Mouse (Mus musculus) kidney, adult 8-10 months (tissue): Measurements from ENCODE around the gene Vgll4.

Experiments
- DNase-seq, 2 experiments: peaks; one replicate each; pipeline ENCODE4 v3.0.0; 2022

The Vgll4 gene

DNA sequence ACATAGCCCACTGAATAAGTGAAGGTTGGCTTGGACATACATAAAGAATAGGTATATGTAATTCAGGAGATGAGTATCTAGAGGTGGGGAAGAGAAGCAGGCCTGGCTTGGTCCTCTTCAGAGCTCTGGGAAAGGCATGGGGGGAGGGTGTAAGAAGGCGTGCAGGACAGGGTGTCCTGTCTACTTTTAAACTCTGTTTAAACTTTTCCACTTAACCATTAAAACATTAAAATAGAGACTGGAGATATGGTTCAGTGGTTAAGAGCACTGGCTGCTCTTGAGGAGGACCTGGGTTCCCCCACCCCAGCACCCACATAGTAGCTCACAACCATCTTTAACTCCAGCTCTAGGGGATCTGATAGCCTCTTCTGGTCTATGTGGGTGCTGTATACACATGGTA lies 3.2 kb upstream of the Vgll4 start:
- DNase-seq, result no peak

- DNase-seq, result no peak
These were observed 1.1 kb upstream of the Vgll4 start for GRCm38 (mm10) chr6:114970895-114971294.

DNA sequence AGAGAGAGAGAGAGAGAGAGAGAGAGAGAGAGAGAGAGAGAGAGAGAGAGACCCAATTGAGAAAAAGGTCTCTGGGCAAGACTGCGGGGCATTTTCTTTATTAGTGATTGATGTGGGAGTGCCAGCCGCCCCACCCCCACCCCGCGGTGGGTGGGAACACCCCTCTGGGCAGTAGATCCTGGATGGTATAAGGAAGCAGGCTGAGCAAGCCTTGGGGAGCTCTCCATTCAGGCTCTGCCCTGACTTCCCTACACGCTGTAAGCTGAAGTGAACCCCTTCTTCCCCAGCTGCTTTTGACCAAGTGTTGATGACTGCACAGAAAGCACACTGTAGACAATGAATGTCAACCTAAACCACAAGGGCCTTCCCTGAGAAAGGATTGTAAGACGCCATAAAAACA lies 592 bp upstream of the Vgll4 start:
- DNase-seq, result no peak

DNA sequence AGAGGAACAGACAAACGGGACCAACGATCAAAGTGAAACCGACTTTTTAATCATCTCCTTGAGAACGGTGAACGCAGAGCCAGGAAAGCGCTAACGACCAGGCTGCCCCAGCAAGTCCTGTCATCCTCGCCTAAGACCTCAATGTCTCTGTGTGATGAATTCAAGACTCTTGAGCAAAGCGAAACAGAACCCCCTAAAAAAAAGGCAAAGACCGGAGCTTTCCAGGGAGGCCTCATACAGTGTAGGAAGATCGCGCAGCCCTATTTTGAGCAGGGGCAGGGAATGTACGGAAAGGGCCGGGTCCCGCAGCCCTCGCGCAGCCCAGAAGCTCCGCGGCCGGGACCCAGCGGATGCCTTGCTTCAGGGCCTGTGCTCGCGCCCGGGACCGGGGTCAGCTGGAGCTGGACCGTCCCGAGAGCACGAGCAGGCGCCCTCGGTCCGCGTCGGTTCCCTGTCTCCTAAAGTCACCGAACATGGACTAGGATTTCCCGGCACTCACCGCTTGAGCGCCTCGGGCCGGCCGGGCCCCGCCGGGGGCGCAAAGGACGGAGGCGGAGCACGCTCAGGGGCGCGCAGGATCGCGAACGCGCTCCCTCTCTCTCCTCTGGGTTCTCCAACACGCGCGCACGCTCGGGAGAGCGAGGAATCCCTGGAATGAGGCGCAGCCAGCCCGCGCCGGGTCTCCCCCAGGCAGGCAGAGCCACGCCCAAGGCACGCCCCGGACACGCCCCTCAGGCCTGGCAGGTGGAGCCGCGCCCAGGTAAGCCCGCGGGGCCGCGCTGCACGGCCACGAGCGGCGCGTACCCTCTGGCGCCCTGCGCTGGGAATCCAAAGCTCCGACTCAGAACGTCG lies 1.2 kb downstream of the Vgll4 start:
- DNase-seq, result peak; percentile 95 to 96

DNA sequence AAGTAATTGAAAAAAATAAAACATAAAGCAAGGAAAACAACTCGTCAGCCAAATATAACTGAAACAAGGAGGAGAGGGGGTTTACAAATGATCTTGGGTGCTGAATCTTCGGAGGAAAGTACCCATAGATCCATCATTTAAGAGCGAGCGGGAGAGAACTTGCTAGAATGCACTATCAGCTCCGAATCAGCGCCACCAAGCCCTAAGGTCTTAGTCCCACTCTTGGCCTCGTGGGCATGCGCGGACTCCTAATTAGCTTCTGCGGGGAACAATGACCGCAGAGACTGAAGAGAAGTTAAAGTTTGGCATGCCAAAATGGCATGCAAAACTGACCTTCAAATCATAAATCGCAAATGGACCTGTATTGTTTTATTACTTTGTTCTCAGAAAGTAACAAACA lies 2.2 kb downstream of the Vgll4 start:
- no peak for DNase-seq

DNA sequence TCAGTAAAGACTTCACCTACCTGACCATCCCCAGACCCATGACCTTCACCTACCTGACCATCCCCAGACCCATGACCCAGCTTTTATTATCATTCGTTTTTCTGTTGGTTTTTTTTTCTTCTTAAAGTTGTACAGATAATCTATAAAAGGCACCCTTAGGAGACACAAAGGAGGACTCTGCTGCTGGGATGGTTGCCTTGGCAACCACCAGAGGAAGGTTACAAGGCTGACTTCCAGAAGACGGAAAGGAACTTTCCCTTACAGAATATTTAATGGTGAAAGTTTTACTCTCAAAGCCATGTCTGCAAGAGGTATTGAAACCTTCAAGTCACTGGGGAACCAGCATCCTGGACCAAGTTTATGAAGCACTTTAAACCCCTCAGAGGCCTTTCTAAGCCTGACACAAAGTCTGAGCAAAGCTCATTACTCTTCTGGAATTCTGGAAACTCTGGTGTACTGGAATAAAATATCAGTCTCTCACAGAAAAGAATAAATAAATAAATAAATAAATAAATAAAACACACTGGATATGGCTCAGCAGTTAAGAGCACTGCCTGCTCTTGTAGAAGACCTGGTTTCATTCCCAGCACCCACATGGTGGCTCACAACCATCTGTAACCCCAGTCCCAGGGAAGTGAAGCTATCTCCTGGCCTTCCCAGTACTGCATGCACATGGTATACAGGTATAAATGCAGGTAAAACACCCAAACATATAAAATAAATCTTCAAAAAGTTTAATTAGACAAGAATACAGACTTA lies 3.2 kb downstream of the Vgll4 start:
- DNase-seq, result no peak

GRCm38 (mm10) chr6:114965802-114966201 lies 4.0 kb downstream of the Vgll4 start:
- DNase-seq, result no peak

GRCm38 (mm10) chr6:114965396-114965795 lies 4.4 kb downstream of the Vgll4 start:
- no peak for DNase-seq

GRCm38 (mm10) chr6:114964235-114964634 lies 5.6 kb downstream of the Vgll4 start:
- DNase-seq, result peak in 1 of 2 experiments; percentile 39

DNA sequence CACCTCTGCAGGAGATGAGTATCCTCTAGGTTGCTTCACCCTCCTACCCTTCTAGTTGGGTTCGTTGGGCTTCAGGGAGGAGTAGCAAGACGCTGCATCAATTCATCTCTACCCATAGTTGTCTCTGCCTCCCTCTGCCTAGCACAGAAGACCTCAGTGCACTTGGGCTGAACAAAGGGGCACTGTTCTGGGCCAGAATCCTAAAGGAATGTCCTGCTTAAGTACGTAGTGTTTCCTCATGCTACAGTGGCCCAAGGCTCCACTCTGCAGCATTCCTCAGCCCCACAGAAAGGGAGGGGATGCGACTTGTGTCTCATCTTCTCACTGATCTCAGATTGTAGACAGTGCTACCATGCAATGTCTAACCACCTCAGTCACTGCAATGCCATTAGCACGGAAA lies 6.2 kb downstream of the Vgll4 start:
- DNase-seq, result no peak

GRCm38 (mm10) chr6:114961276-114962068 lies 8.3 kb downstream of the Vgll4 start:
- DNase-seq, result peak in 1 of 2 experiments; percentile 48

GRCm38 (mm10) chr6:114959012-114959398 lies 10.8 kb downstream of the Vgll4 start:
- DNase-seq, result no peak

DNA sequence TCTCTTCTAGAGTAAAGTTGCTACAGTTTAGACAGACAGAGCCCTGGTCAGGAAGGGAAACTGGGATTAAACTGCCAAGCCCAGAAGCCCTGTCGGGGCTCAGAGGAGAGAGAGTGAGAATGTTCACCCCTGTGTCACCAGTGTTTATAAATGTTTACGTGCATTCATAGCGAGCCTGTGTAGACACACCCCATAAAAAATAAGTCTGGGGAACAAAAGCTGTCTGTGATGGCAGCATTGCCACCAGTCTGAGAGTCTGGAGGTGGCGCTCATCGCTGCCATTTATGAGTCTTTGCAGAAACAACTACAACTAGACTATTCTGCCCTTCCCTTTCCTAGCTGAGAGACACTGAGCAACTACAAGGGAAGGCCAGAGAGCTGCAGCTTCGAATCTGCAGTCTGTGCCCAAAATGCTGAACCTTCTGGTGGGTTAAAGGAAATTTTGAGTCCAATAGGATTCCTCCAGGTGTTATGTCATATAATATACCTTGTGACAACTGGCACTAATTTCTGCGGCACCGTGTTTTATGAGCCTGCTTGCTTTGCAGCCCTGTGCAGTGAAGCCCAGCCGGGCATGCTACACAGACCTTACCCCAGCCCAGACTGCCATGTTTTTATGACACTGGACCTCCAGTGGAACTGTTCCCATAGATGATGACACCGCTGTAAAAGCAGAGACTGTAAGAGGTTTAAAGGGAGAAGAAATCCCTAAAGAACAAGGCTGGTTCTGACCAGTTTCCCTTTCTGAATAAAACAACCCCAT lies 11.4 kb downstream of the Vgll4 start:
- DNase-seq, result no peak

- DNase-seq, result no peak
These were observed 12.0 kb downstream of the Vgll4 start for GRCm38 (mm10) chr6:114957756-114958155.

DNA sequence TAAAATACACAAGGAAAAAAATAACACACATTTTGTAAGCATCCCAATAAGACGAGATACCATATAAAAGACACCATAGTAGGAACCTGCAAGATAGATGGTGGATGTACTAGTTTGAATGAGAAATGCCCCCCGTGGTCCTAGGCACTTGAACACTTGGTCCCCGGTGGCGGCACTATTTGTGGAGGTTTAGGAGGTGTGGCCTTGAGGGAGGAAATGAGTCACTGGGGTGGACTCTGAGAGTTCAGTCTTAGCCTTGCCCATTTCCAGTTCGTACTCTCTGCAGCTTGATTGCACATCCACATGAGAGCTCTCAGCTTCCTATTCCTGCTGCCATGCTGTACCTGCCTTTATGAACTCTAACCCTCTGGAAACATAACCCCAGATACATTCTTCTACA lies 15.3 kb downstream of the Vgll4 start:
- DNase-seq, result no peak

DNA sequence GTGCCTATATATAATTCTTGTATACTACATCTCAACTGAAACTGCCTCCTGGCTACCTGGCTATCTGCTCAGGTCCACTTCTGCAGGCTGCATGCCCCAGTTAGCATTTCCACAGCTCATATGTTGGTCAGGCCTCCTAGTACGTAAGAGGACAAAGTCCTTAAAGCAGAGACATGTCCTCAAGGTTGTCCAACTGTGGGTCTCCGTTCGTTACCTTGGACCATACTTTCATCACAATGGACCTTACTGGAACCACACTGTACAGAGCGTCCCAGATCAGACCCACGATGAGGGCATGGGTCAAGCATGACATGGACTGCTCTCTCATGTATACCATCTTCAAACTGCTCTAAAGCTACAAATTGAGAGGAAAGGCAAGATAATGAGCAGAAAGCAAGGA lies 16.2 kb downstream of the Vgll4 start:
- DNase-seq, result no peak

GRCm38 (mm10) chr6:114952356-114952755 lies 17.4 kb downstream of the Vgll4 start:
- no peak for DNase-seq

DNA sequence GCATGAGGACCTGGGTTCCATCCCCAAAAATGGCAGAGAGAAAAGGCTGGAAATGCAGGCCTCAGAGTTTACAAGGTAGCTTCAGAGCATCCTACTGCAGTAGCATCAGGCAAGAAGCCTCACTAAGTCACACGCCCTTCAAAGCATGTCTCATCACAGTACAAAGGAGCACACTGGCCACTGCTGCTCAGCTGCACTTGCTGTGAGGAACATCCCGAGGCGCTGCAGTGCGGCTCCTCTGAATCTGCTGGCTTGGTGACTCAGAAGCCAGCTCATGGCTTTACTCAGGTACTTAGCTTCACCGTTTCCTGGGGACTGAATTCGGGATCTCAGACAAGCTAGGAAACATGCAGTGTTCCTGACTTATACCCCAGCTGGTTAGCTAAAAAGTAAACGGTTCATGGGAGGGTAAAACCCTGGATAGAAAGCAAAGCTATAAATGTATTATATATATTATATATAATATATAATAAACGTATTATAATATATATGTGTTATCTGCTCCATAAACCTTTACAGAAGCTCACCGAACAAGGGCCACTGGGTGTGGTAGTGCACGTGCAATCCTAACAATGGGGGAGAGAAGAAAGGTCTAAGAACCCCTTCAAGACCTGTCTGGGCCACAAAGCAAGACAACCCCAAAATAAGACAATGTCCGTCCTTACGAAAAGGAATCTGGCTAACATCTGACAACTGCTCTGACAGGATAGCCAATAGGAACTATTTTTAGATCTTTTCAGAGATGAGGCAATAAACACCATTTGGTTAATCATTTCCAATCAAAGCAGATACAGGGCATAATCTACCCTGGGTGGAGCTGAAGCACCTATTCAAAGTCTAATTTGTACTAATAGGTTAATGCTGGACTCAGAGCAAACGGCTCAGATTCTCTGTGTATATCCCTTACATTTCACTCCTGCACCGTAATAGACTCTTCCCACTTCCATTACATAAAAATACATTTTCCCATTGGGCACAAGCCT lies 25.0 kb downstream of the Vgll4 start:
- no peak for DNase-seq

- peak; percentile 62 to 70 for DNase-seq
These were observed 28.5 kb downstream of the Vgll4 start for GRCm38 (mm10) chr6:114941201-114941849.

- no peak for DNase-seq
These were observed 30.1 kb downstream of the Vgll4 start for GRCm38 (mm10) chr6:114939666-114940065.

- DNase-seq, result no peak
These were observed 32.9 kb downstream of the Vgll4 start for GRCm38 (mm10) chr6:114936941-114937313.
